Comparison of ENCODE assay signal across 9 mouse cellular contexts in the genomic region with DNA sequence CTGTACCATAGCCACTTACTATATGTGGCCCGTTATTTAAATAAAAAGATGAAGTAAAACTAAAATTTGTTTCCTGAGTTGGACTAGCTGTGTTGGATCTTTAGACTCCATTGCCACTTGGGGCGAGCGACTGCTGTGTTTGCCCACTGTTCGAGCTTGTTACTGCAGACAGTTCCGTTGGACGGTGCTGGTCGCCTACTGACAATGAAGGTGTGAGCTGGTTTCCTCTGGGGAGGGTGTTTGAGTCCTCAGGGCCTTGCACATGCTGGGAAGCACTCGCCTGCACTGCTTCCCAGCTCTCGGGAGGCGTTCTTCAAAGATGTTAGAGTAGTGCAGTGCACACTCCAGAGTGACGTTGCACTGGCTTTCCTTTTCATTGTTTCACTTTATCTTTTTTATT. TPM values are rescaled to one million over a fixed set of nuclear protein-coding genes. Genes with fewer than 3 reads are reported as not detected.
DNase-seq lines count a peak whose midpoint lies in the region; ATAC-seq and TF ChIP-seq lines count a peak whose summit lies in the region.
"Had no signal": no experiment of that assay in that cellular context is flagged by ENCODE, and none has a peak within 500 bp of the region (broad histone marks: within the 10 kb centered on the region; RNA-seq: fewer than 3 reads in every experiment).

No protein-coding gene starts in this region.

- DNase-seq in hindbrain, embryonic 10.5 days (ENCODE audit: low spot score): no peak
- no peak for DNase-seq in CH12.LX (ENCODE audit: extremely low read depth)
- DNase-seq in liver: peak; percentile 18
- DNase-seq in right cerebral cortex, postnatal 25 days: peak; percentile 45
- no peak for DNase-seq in embryo, embryonic 11 days

- WGBS in hindbrain, embryonic 15.5 days: 64% methylated on average over 11 of the region's 11 CpGs
- 73% methylated on average over 11 of the region's 11 CpGs for WGBS in hindbrain, embryonic 10.5 days
- 46% methylated on average over 11 of the region's 11 CpGs for WGBS in embryonic facial prominence, embryonic 15.5 days

- H3K9ac ChIP-seq in hindbrain, embryonic 15.5 days: 0 out of 2 replicates have a peak overlapping the region, but pooled peaks have one; percentile 4
- peak overlapping the region; percentile 81; the same call in 1 of the 2 replicates for H3K9ac ChIP-seq in CH12.LX (ENCODE audit: insufficient read depth, low read depth)
- H3K9ac ChIP-seq in embryonic facial prominence, embryonic 15.5 days: no peak overlapping the region; the same call in 1 of the 2 replicates

- TF ChIP-seq POLR2A in CH12.LX (IDR thresholded peaks at IDR 0.05; ENCODE audit: low read depth, low read length): no peak

- H3K27ac ChIP-seq in hindbrain, embryonic 15.5 days (replicated peaks): no peak overlapping the region
- H3K27ac ChIP-seq in hindbrain, embryonic 10.5 days: no peak overlapping the region
- H3K27ac ChIP-seq in CH12.LX (ENCODE audit: insufficient read depth, low read depth): peak overlapping the region; percentile 37
- 0 out of 2 replicates have a peak overlapping the region, but pooled peaks have one; percentile 58 for H3K27ac ChIP-seq in embryonic facial prominence, embryonic 15.5 days (replicated peaks)

- H3K4me1 ChIP-seq in hindbrain, embryonic 15.5 days (replicated peaks): peaks cover 40% of the 10 kb centered on the region
- peaks cover 33% of the 10 kb centered on the region for H3K4me1 ChIP-seq in hindbrain, embryonic 10.5 days (replicated peaks)
- H3K4me1 ChIP-seq in CH12.LX (ENCODE audit: control insufficient read depth in 1 of 2, insufficient read depth in 2 of 2): peaks cover 15 to 46% of the 10 kb centered on the region in 2 experiments
- H3K4me1 ChIP-seq in embryonic facial prominence, embryonic 15.5 days: peaks cover 40% of the 10 kb centered on the region

- H3K9me3 ChIP-seq in hindbrain, embryonic 15.5 days: no peaks in the 10 kb centered on the region
- no peaks in the 10 kb centered on the region for H3K9me3 ChIP-seq in hindbrain, embryonic 10.5 days
- no peaks in the 10 kb centered on the region for H3K9me3 ChIP-seq in CH12.LX (replicated peaks; ENCODE audit: low read length)
- H3K9me3 ChIP-seq in embryonic facial prominence, embryonic 15.5 days (replicated peaks): no peaks in the 10 kb centered on the region

- TF ChIP-seq CTCF in CH12.LX (conservative IDR thresholded peaks at IDR 0.05 in 1 of 2, IDR thresholded peaks at IDR 0.05 in 1 of 2; ENCODE audit: low read depth in 2 of 2, low read length in 2 of 2): 0 out of 4 replicates have a peak, but pooled peaks of 1 of the 2 experiments have one; percentile 1

- no peaks in the 10 kb centered on the region for H3K27me3 ChIP-seq in hindbrain, embryonic 15.5 days
- no peaks in the 10 kb centered on the region for H3K27me3 ChIP-seq in hindbrain, embryonic 10.5 days (ENCODE audit: insufficient read depth, poor library complexity, severe bottlenecking)
- no peaks in the 10 kb centered on the region for H3K27me3 ChIP-seq in CH12.LX (replicated peaks)
- no peaks in the 10 kb centered on the region for H3K27me3 ChIP-seq in embryonic facial prominence, embryonic 15.5 days

- H3K4me2 ChIP-seq in hindbrain, embryonic 15.5 days: peak overlapping the region; percentile 74
- peak overlapping the region; percentile 99 for H3K4me2 ChIP-seq in CH12.LX (ENCODE audit: insufficient read depth, low read depth, poor library complexity, severe bottlenecking)
- 0 out of 2 replicates have a peak overlapping the region, but pooled peaks have one; percentile 10 for H3K4me2 ChIP-seq in embryonic facial prominence, embryonic 15.5 days (replicated peaks)

- ATAC-seq in hindbrain, embryonic 15.5 days (ENCODE audit: low FRiP score, low read depth): no peak
- ATAC-seq in embryonic facial prominence, embryonic 15.5 days (ENCODE audit: insufficient number of reproducible peaks, low FRiP score, low TSS enrichment, low read depth): no peak
- ATAC-seq in inflammation-experienced regulatory T-cells, adult 6 months: no peak

- no peak; the same call in 1 of the 2 replicates for TF ChIP-seq EP300 in CH12.LX (IDR thresholded peaks at IDR 0.05; ENCODE audit: low read length)

- H3K4me3 ChIP-seq in hindbrain, embryonic 15.5 days: no peak overlapping the region
- H3K4me3 ChIP-seq in hindbrain, embryonic 10.5 days: no peak overlapping the region
- H3K4me3 ChIP-seq in CH12.LX (replicated peaks in 1 of 3; ENCODE audit: low read depth in 2 of 3, low read length in 2 of 3, poor library complexity in 1 of 3): peak overlapping the region; percentile 63 to 97 (median 94)
- H3K4me3 ChIP-seq in embryonic facial prominence, embryonic 15.5 days (replicated peaks): 0 out of 2 replicates have a peak overlapping the region, but pooled peaks have one; percentile 4

- TF ChIP-seq RAD21 in CH12.LX (IDR thresholded peaks at IDR 0.05; ENCODE audit: low read depth, low read length): no peak; the same call in 1 of the 2 replicates

- H3K36me3 ChIP-seq in hindbrain, embryonic 15.5 days: no peaks in the 10 kb centered on the region
- 0 out of 2 replicates have a peak, but pooled peaks cover 6% of the 10 kb centered on the region for H3K36me3 ChIP-seq in hindbrain, embryonic 10.5 days
- peaks cover 3 to 41% of the 10 kb centered on the region in 2 experiments for H3K36me3 ChIP-seq in CH12.LX (replicated peaks in 1 of 2; ENCODE audit: control insufficient read depth in 1 of 2, insufficient read depth in 1 of 2, low read length in 1 of 2)
- H3K36me3 ChIP-seq in embryonic facial prominence, embryonic 15.5 days: no peaks in the 10 kb centered on the region

- in situ Hi-C loops in CH12.LX (cut with MboI; ENCODE audit: low pct_ligation_motif_present, low pct_unique_long_range_greater_than_20kb, low sequenced_read_pairs): no loop called here

- dilution Hi-C loops in CH12.LX (cut with MboI; ENCODE audit: extremely low pct_ligation_motif_present, extremely low pct_unique_long_range_greater_than_20kb, low sequenced_read_pairs): no loop called here

- peaks cover 81% of the 10 kb centered on the region for H3K79me2 ChIP-seq in CH12.LX (replicated peaks; ENCODE audit: control insufficient read depth, extremely low read depth, insufficient read depth, poor library complexity, severe bottlenecking)

TF ChIP-seq in CH12.LX, 34 proteins besides CTCF, POLR2A, EP300 and RAD21:
- TF ChIP-seq NRF1 (IDR thresholded peaks at IDR 0.05; ENCODE audit: low read depth, low read length): no peak
- no peak for TF ChIP-seq JUN (IDR thresholded peaks at IDR 0.05; ENCODE audit: insufficient read depth, low read depth, low read length)
- TF ChIP-seq USF2 (conservative IDR thresholded peaks at IDR 0.05; ENCODE audit: low read depth, low read length): no peak
- TF ChIP-seq HCFC1 (IDR thresholded peaks at IDR 0.05; ENCODE audit: low read depth, low read length): no peak
TF ChIP-seq in CH12.LX: peak in this region for 0.

RNA-seq across cellular contexts. Expression of a gene that starts 3.7 kb away (rescaled TPM):
- polyA plus RNA-seq in hindbrain, embryonic 15.5 days (2015; fragmentation: Nextera tagmentation; extraction: Ambion mirVana): 381 and 397 TPM in 2 replicates
- polyA plus RNA-seq in hindbrain, embryonic 10.5 days (2016; fragmentation: Nextera tagmentation; extraction: Ambion mirVana): 352 and 355 TPM in 2 replicates
- total RNA-seq in CH12.LX (2012; rRNA removed): 218 and 234 TPM in 2 replicates
- 455 and 462 TPM in 2 replicates for total RNA-seq in CH12.LX (2014; rRNA removed)
- 504 and 522 TPM in 2 replicates for polyA plus RNA-seq in CH12.LX (2012; ENCODE audit: insufficient read length, low read depth)
- polyA plus RNA-seq in embryonic facial prominence, embryonic 15.5 days (2015; fragmentation: Nextera tagmentation; extraction: Ambion mirVana): 401 and 415 TPM in 2 replicates
- 100 to 1,000 TPM; 611 to 878 (median 637) TPM for polyA plus RNA-seq in inflammation-experienced regulatory T-cells, adult 6 months (2017; shearing (Covaris generic))

RNA-seq across cellular contexts. Expression of a gene that starts 38.7 kb away (rescaled TPM):
- polyA plus RNA-seq in hindbrain, embryonic 15.5 days (2015; fragmentation: Nextera tagmentation; extraction: Ambion mirVana): not detected in 2 replicates
- 0.15 and 0.24 TPM in 2 replicates for polyA plus RNA-seq in hindbrain, embryonic 10.5 days (2016; fragmentation: Nextera tagmentation; extraction: Ambion mirVana)
- 0.21 TPM in 1 of 2 replicates, not detected in the other for total RNA-seq in CH12.LX (2012; rRNA removed)
- total RNA-seq in CH12.LX (2014; rRNA removed): not detected in 2 replicates
- not detected in 2 replicates for polyA plus RNA-seq in CH12.LX (2012; ENCODE audit: insufficient read length, low read depth)
- not detected in 2 replicates for polyA plus RNA-seq in embryonic facial prominence, embryonic 15.5 days (2015; fragmentation: Nextera tagmentation; extraction: Ambion mirVana)
- polyA plus RNA-seq in inflammation-experienced regulatory T-cells, adult 6 months (2017; shearing (Covaris generic)): under 1 TPM in 1 of 3 experiments, not detected in 2; 0.34 TPM

RNA-seq across cellular contexts. Expression of a gene that starts 44.9 kb away (rescaled TPM):
- 212 and 217 TPM in 2 replicates for polyA plus RNA-seq in hindbrain, embryonic 15.5 days (2015; fragmentation: Nextera tagmentation; extraction: Ambion mirVana)
- polyA plus RNA-seq in hindbrain, embryonic 10.5 days (2016; fragmentation: Nextera tagmentation; extraction: Ambion mirVana): 238 and 248 TPM in 2 replicates
- total RNA-seq in CH12.LX (2012; rRNA removed) (151 and 163 TPM in 2 replicates), CH12.LX (2014; rRNA removed) (103 and 108 TPM in 2 replicates)
- polyA plus RNA-seq in CH12.LX (2012; ENCODE audit: insufficient read length, low read depth): 172 and 193 TPM in 2 replicates
- polyA plus RNA-seq in embryonic facial prominence, embryonic 15.5 days (2015; fragmentation: Nextera tagmentation; extraction: Ambion mirVana): 247 and 256 TPM in 2 replicates
- 100 to 1,000 TPM; 150 to 222 (median 210) TPM for polyA plus RNA-seq in inflammation-experienced regulatory T-cells, adult 6 months (2017; shearing (Covaris generic))

RNA-seq across cellular contexts. Expression of a gene that starts 45.1 kb away (rescaled TPM):
- polyA plus RNA-seq in hindbrain, embryonic 15.5 days (2015; fragmentation: Nextera tagmentation; extraction: Ambion mirVana): 137 and 144 TPM in 2 replicates
- polyA plus RNA-seq in hindbrain, embryonic 10.5 days (2016; fragmentation: Nextera tagmentation; extraction: Ambion mirVana): 111 and 120 TPM in 2 replicates
- total RNA-seq in CH12.LX (2012; rRNA removed): 117 and 154 TPM in 2 replicates
- total RNA-seq in CH12.LX (2014; rRNA removed): 42.7 and 45.5 TPM in 2 replicates
- polyA plus RNA-seq in CH12.LX (2012; ENCODE audit: insufficient read length, low read depth): 263 and 318 TPM in 2 replicates
- 120 and 130 TPM in 2 replicates for polyA plus RNA-seq in embryonic facial prominence, embryonic 15.5 days (2015; fragmentation: Nextera tagmentation; extraction: Ambion mirVana)
- polyA plus RNA-seq in inflammation-experienced regulatory T-cells, adult 6 months (2017; shearing (Covaris generic)): 100 to 1,000 TPM in 1 of 3 experiments, 10 to 100 TPM in 2; 90.4 to 101 (median 95.6) TPM

RNA-seq across cellular contexts. Expression of a gene that starts 45.2 kb away (rescaled TPM):
- not detected in 2 replicates for polyA plus RNA-seq in hindbrain, embryonic 15.5 days (2015; fragmentation: Nextera tagmentation; extraction: Ambion mirVana)
- polyA plus RNA-seq in hindbrain, embryonic 10.5 days (2016; fragmentation: Nextera tagmentation; extraction: Ambion mirVana): not detected in 2 replicates
- total RNA-seq in CH12.LX (2012; rRNA removed): not detected in 2 replicates
- total RNA-seq in CH12.LX (2014; rRNA removed): not detected in 2 replicates
- not detected in 2 replicates for polyA plus RNA-seq in CH12.LX (2012; ENCODE audit: insufficient read length, low read depth)
- polyA plus RNA-seq in embryonic facial prominence, embryonic 15.5 days (2015; fragmentation: Nextera tagmentation; extraction: Ambion mirVana): not detected in 2 replicates
- polyA plus RNA-seq in inflammation-experienced regulatory T-cells, adult 6 months (2017; shearing (Covaris generic)): not detected
- polyA plus RNA-seq: brain, embryonic 14.5 days had no signal

Comparison
In these comparisons a context has a peak if more than half of its experiments do, and no peak if none do; other contexts are left out.
1. H3K27ac ChIP-seq: peak in CH12.LX (single experiment) and embryonic facial prominence, embryonic 15.5 days (single experiment); none in hindbrain, embryonic 15.5 days (single experiment) and hindbrain, embryonic 10.5 days (single experiment).
2. H3K4me2 ChIP-seq: peak in every context shown above with its lines; median percentile 99 in CH12.LX; 74 in hindbrain, embryonic 15.5 days; 10 in embryonic facial prominence, embryonic 15.5 days.
3. H3K4me3 ChIP-seq: peak in CH12.LX (3 of 3) and embryonic facial prominence, embryonic 15.5 days (single experiment); none in hindbrain, embryonic 15.5 days (single experiment) and hindbrain, embryonic 10.5 days (single experiment).
4. DNase-seq: peak in liver (single experiment) and right cerebral cortex, postnatal 25 days (single experiment); none in hindbrain, embryonic 10.5 days (single experiment), CH12.LX (single experiment) and embryo, embryonic 11 days (single experiment).